Mouse (Mus musculus) lung, embryonic 14.5 days (tissue): ENCODE results near the gene Rora. TPM values are rescaled to one million over a fixed set of nuclear protein-coding genes. Genes with fewer than 3 reads are reported as not detected.
A peak's percentile ranks its signal among the peaks of the same experiment; 100 is the strongest.

Experiments used
- ATAC-seq: fragments of 200-750 bp; cut with Nextera tagmentation; 2 replicates; pipeline ENCODE4 v1.8.0; 2017; ENCODE audit warnings: mild to moderate bottlenecking, moderate TSS enrichment, moderate library complexity; ENCODE audit not compliant: insufficient read depth
- DNase-seq: peaks from one replicate; pipeline ENCODE4 v3.0.0-alpha.2; 2015
- H3K27ac ChIP-seq: fragments of 300-500 bp; sonication (generic); 2 replicates; pipeline ENCODE4 v1.5.1; 2014; ENCODE audit warnings: low read depth, mild to moderate bottlenecking, moderate library complexity
- H3K27me3 ChIP-seq: fragments of 300-500 bp; sonication (generic); 2 replicates; pipeline ENCODE4 v1.6.1; 2014; ENCODE audit warnings: low read length, control low read depth; ENCODE audit not compliant: insufficient read depth
- H3K36me3 ChIP-seq: fragments of 300-500 bp; sonication (generic); 2 replicates; pipeline ENCODE4 v1.6.1; 2014; ENCODE audit warnings: control low read depth; ENCODE audit not compliant: insufficient read depth
- H3K4me1 ChIP-seq: fragments of 300-500 bp; sonication (generic); 2 replicates; pipeline ENCODE4 v1.6.1; 2014; ENCODE audit warnings: antibody characterized with exemption, control low read depth; ENCODE audit not compliant: insufficient read depth
- H3K4me2 ChIP-seq: fragments of 300-500 bp; sonication (generic); 2 replicates; pipeline ENCODE4 v1.6.1; 2014; ENCODE audit warnings: mild to moderate bottlenecking
- H3K4me3 ChIP-seq: fragments of 300-500 bp; sonication (generic); 2 replicates; pipeline ENCODE4 v1.5.1; 2014; ENCODE audit warnings: low read depth, low read length
- H3K9ac ChIP-seq: fragments of 300-500 bp; sonication (generic); 2 replicates; pipeline ENCODE4 v1.6.1; 2014
- H3K9me3 ChIP-seq: fragments of 300-500 bp; sonication (generic); 2 replicates; pipeline ENCODE4 v1.6.1; 2016; ENCODE audit warnings: low read depth, low read length, control low read depth
- CTCF ChIP-seq: IDR thresholded peaks from 2 replicates; pipeline ENCODE4 v1.5.1; 2016; ENCODE audit warnings: antibody characterized with exemption, low read depth
- WGBS: fragments of 180-500 bp; shearing (Covaris S2); extraction: QIAGEN DNeasy Blood & Tissue Kit; methylation state at CpG from one replicate; pipeline ENCODE4 v1.1.7; 2014; 5-methylcytosine and 5-hydroxymethylcytosine counted together
- polyA plus RNA-seq: library from polyadenylated mRNA; unstranded; fragments of >200 nt; fragmentation: Nextera tagmentation; extraction: Ambion mirVana; gene quantifications from 2 replicates; pipeline ENCODE4 v1.2.1, GENCODE M21; 2014

The Rora gene
- polyA plus RNA-seq, 1 experiment from 2014 or later, result 5.9 TPM

GRCm38 (mm10) chr9:68883005-68883404 is 229.4 kb downstream of the Rora start:
- Histone ChIP-seq H3K36me3 (no peaks in the 10 kb centered on the region), H3K9me3 (no peaks in the 10 kb centered on the region), H3K4me3 (no peak overlapping the region), H3K4me1 (peaks cover 26% of the 10 kb centered on the region), H3K27ac (no peak overlapping the region), H3K9ac (no peak overlapping the region), H3K27me3 (no peaks in the 10 kb centered on the region), H3K4me2 (no peak overlapping the region)
- ATAC-seq (no peak), DNase-seq (no peak)
- no peak for TF ChIP-seq CTCF
- 62% methylated on average over 6 of the region's 6 CpGs for WGBS

GRCm38 (mm10) chr9:68883687-68884086 is 230.1 kb downstream of the Rora start:
- Histone ChIP-seq H3K27me3 (no peaks in the 10 kb centered on the region), H3K36me3 (no peaks in the 10 kb centered on the region), H3K9ac (no peak overlapping the region), H3K27ac (no peak overlapping the region), H3K9me3 (no peaks in the 10 kb centered on the region), H3K4me3 (no peak overlapping the region), H3K4me1 (peaks cover 28% of the 10 kb centered on the region), H3K4me2 (no peak overlapping the region)
- ATAC-seq (no peak), DNase-seq (no peak)
- 72% methylated on average over 8 of the region's 8 CpGs for WGBS
- TF ChIP-seq CTCF, result no peak

- no peaks in the 10 kb centered on the region for H3K9me3 ChIP-seq
- H3K27ac ChIP-seq, result peak overlapping the region; percentile 71
- WGBS, result 59% methylated on average over 9 of the region's 9 CpGs
- H3K4me1 ChIP-seq, result peaks cover 28% of the 10 kb centered on the region
- DNase-seq (peak; percentile 76), ATAC-seq (no peak)
- H3K9ac ChIP-seq, result 0 out of 2 replicates have a peak overlapping the region, but pooled peaks have one; percentile 17
- no peaks in the 10 kb centered on the region for H3K27me3 ChIP-seq
- H3K4me3 ChIP-seq, result no peak overlapping the region
- no peak overlapping the region; the same call in 1 of the 2 replicates for H3K4me2 ChIP-seq
- TF ChIP-seq CTCF, result no peak
- no peaks in the 10 kb centered on the region for H3K36me3 ChIP-seq
These were observed 231.0 kb downstream of the Rora start for GRCm38 (mm10) chr9:68884451-68885035.

GRCm38 (mm10) chr9:68888670-68889069 is 235.1 kb downstream of the Rora start:
- DNase-seq, result peak; percentile 97

GRCm38 (mm10) chr9:68891431-68891830 is 237.8 kb downstream of the Rora start:
- H3K4me2 ChIP-seq, result no peak overlapping the region
- no peak for TF ChIP-seq CTCF
- H3K27ac ChIP-seq, result peak overlapping the region; percentile 15; the same call in 1 of the 2 replicates
- H3K4me3 ChIP-seq, result no peak overlapping the region
- H3K4me1 ChIP-seq, result peaks cover 5% of the 10 kb centered on the region
- no peak overlapping the region for H3K9ac ChIP-seq
- no peaks in the 10 kb centered on the region for H3K27me3 ChIP-seq
- DNase-seq (peak; percentile 37), ATAC-seq (no peak)
- 37% methylated on average over 11 of the region's 11 CpGs for WGBS
- no peaks in the 10 kb centered on the region for H3K36me3 ChIP-seq
- no peaks in the 10 kb centered on the region for H3K9me3 ChIP-seq

More at GRCm38 (mm10) chr9:68888670-68889069, 235.1 kb downstream of the Rora start:
- Histone ChIP-seq H3K9ac (no peak overlapping the region), H3K9me3 (no peaks in the 10 kb centered on the region), H3K36me3 (no peaks in the 10 kb centered on the region), H3K4me1 (peaks cover 16% of the 10 kb centered on the region), H3K27me3 (no peaks in the 10 kb centered on the region), H3K4me2 (no peak overlapping the region), H3K27ac (peak overlapping the region; percentile 25), H3K4me3 (no peak overlapping the region)
- peak; percentile 92 for ATAC-seq
- TF ChIP-seq CTCF, result no peak
- WGBS, result 28% methylated on average over 8 of the region's 8 CpGs

GRCm38 (mm10) chr9:68892356-68892755 is 238.8 kb downstream of the Rora start:
- Histone ChIP-seq H3K27ac (no peak overlapping the region), H3K9me3 (no peaks in the 10 kb centered on the region), H3K27me3 (no peaks in the 10 kb centered on the region), H3K4me3 (no peak overlapping the region), H3K4me1 (peaks cover 5% of the 10 kb centered on the region), H3K36me3 (no peaks in the 10 kb centered on the region), H3K4me2 (no peak overlapping the region), H3K9ac (no peak overlapping the region)
- DNase-seq, result peak; percentile 48
- TF ChIP-seq CTCF, result no peak
- no peak for ATAC-seq
- 87% methylated on average over 4 of the region's 4 CpGs for WGBS

GRCm38 (mm10) chr9:68892859-68893258 is 239.3 kb downstream of the Rora start:
- Histone ChIP-seq H3K4me1 (peaks cover 4% of the 10 kb centered on the region), H3K36me3 (no peaks in the 10 kb centered on the region), H3K9ac (no peak overlapping the region), H3K27ac (no peak overlapping the region), H3K4me3 (no peak overlapping the region), H3K9me3 (no peaks in the 10 kb centered on the region), H3K27me3 (no peaks in the 10 kb centered on the region), H3K4me2 (no peak overlapping the region)
- 77% methylated on average over 6 of the region's 6 CpGs for WGBS
- TF ChIP-seq CTCF, result no peak
- ATAC-seq (no peak), DNase-seq (no peak)

GRCm38 (mm10) chr9:68898286-68898685 is 244.7 kb downstream of the Rora start:
- no peak for TF ChIP-seq CTCF
- no peaks in the 10 kb centered on the region for H3K27me3 ChIP-seq

More at GRCm38 (mm10) chr9:68898286-68898685, 244.7 kb downstream of the Rora start:
- Histone ChIP-seq H3K27ac (no peak overlapping the region), H3K36me3 (no peaks in the 10 kb centered on the region), H3K4me2 (no peak overlapping the region), H3K4me3 (no peak overlapping the region), H3K9ac (no peak overlapping the region), H3K9me3 (no peaks in the 10 kb centered on the region), H3K4me1 (no peaks in the 10 kb centered on the region)
- ATAC-seq, result no peak
- DNase-seq, result peak; percentile 48
- WGBS, result 68% methylated on average over 6 of the region's 6 CpGs
